Mouse (Mus musculus) thymus, adult 2 months (tissue): Measurements from ENCODE around the gene Rad51b. TPM values are rescaled to one million over a fixed set of nuclear protein-coding genes. Genes with fewer than 3 reads are reported as not detected.

Source experiments
- DNase-seq: peaks from one replicate; pipeline ENCODE4 v3.0.0; 2021
- H3K27ac ChIP-seq: fragments of 200-500 bp; 2 replicates; pipeline ENCODE4 v1.5.1; 2012; ENCODE audit warnings: low read length, control low read depth; ENCODE audit not compliant: control insufficient read depth, insufficient read depth
- H3K27me3 ChIP-seq: fragments of 200-500 bp; 2 replicates; pipeline ENCODE4 v1.6.1; 2012; ENCODE audit warnings: mild to moderate bottlenecking, low read length, moderate library complexity, mixed read lengths; ENCODE audit not compliant: control insufficient read depth, insufficient read depth
- H3K36me3 ChIP-seq: fragments of 200-500 bp; 2 replicates; pipeline ENCODE4 v1.6.1; 2012; ENCODE audit warnings: mild to moderate bottlenecking, low read length, moderate library complexity; ENCODE audit not compliant: control insufficient read depth, insufficient read depth
- H3K4me1 ChIP-seq: fragments of 200-500 bp; replicated peaks from 2 replicates; pipeline ENCODE4 v1.6.1; 2012; ENCODE audit warnings: low read length; ENCODE audit not compliant: control insufficient read depth, insufficient read depth
- H3K4me3 ChIP-seq: fragments of 200-500 bp; 2 replicates; pipeline ENCODE4 v1.5.1; 2012; ENCODE audit warnings: mild to moderate bottlenecking, low read length, control low read depth, moderate library complexity; ENCODE audit not compliant: control insufficient read depth, insufficient read depth
- CTCF ChIP-seq: fragments of 200-500 bp; IDR thresholded peaks from 2 replicates; pipeline ENCODE4 v1.5.1; 2012; ENCODE audit warnings: mild to moderate bottlenecking, control low read depth, low read length, moderate library complexity, borderline replicate concordance; ENCODE audit not compliant: control insufficient read depth, poor library complexity, insufficient read depth; ENCODE audit errors: extremely low read depth
- POLR2A ChIP-seq: fragments of 200-500 bp; IDR thresholded peaks from 2 replicates; pipeline ENCODE4 v1.6.1; 2012; ENCODE audit warnings: mild to moderate bottlenecking, low read length, control low read depth, moderate library complexity; ENCODE audit not compliant: control insufficient read depth, poor library complexity, insufficient read depth; ENCODE audit errors: extremely low read depth
- WGBS: fragments of 180-500 bp; shearing (Covaris S2); methylation state at CpG from one replicate; pipeline ENCODE4 v1.1.7; 2018; 5-methylcytosine and 5-hydroxymethylcytosine counted together
- polyA plus RNA-seq: library from polyadenylated mRNA; depleted of rRNA; stranded (reverse); fragments of >200 nt; gene quantifications from 2 replicates; pipeline ENCODE4 v1.2.3, GENCODE M21; 2012

The Rad51b gene
- polyA plus RNA-seq, 1 experiment, result 1.1 TPM

GRCm38 (mm10) chr12:79840465-79840864 is 543.4 kb downstream of the Rad51b start:
- no peak for DNase-seq
- Histone ChIP-seq H3K27ac (no peak overlapping the region), H3K27me3 (no peaks in the 10 kb centered on the region), H3K4me1 (peaks cover 52% of the 10 kb centered on the region), H3K4me3 (no peak overlapping the region), H3K36me3 (no peaks in the 10 kb centered on the region)
- WGBS, result 34% methylated on average over 5 of the region's 5 CpGs
- no peak for TF ChIP-seq CTCF
- TF ChIP-seq POLR2A, result no peak

- H3K27ac ChIP-seq, result no peak overlapping the region
- DNase-seq, result no peak
- H3K4me1 ChIP-seq, result peaks cover 52% of the 10 kb centered on the region
- TF ChIP-seq POLR2A, result no peak
- no peak for TF ChIP-seq CTCF
- no peak overlapping the region for H3K4me3 ChIP-seq
- H3K36me3 ChIP-seq, result no peaks in the 10 kb centered on the region
- no peaks in the 10 kb centered on the region for H3K27me3 ChIP-seq
- WGBS, result 73% methylated on average over 3 of the region's 3 CpGs
Measured at GRCm38 (mm10) chr12:79841248-79841647, 544.2 kb downstream of the Rad51b start.

GRCm38 (mm10) chr12:79842319-79842718 is 545.2 kb downstream of the Rad51b start:
- Histone ChIP-seq H3K27me3 (no peaks in the 10 kb centered on the region), H3K4me1 (peaks cover 52% of the 10 kb centered on the region), H3K36me3 (no peaks in the 10 kb centered on the region), H3K4me3 (no peak overlapping the region), H3K27ac (no peak overlapping the region)
- DNase-seq, result peak; percentile 41
- WGBS, result 12% methylated on average over 7 of the region's 7 CpGs
- TF ChIP-seq CTCF (no peak), POLR2A (no peak)

GRCm38 (mm10) chr12:79843002-79843401 is 545.9 kb downstream of the Rad51b start:
- no peak overlapping the region for H3K4me3 ChIP-seq
- DNase-seq, result no peak
- no peaks in the 10 kb centered on the region for H3K36me3 ChIP-seq
- peak overlapping the region; percentile 1; the same call in 1 of the 2 replicates for H3K27ac ChIP-seq
- no peaks in the 10 kb centered on the region for H3K27me3 ChIP-seq
- H3K4me1 ChIP-seq, result peaks cover 52% of the 10 kb centered on the region
- no peak for TF ChIP-seq CTCF
- TF ChIP-seq POLR2A, result no peak
- 39% methylated on average over 11 of the region's 11 CpGs for WGBS

GRCm38 (mm10) chr12:79843496-79843895 is 546.4 kb downstream of the Rad51b start:
- WGBS, result 46% methylated on average over 6 of the region's 6 CpGs
- Histone ChIP-seq H3K4me3 (no peak overlapping the region), H3K27me3 (no peaks in the 10 kb centered on the region), H3K27ac (no peak overlapping the region), H3K4me1 (peaks cover 50% of the 10 kb centered on the region), H3K36me3 (no peaks in the 10 kb centered on the region)
- TF ChIP-seq CTCF (no peak), POLR2A (no peak)
- no peak for DNase-seq

GRCm38 (mm10) chr12:79846247-79847151 is 549.4 kb downstream of the Rad51b start:
- H3K36me3 ChIP-seq, result no peaks in the 10 kb centered on the region
- no peak for TF ChIP-seq POLR2A
- no peak for TF ChIP-seq CTCF
- 93% methylated on average over 7 of the region's 7 CpGs for WGBS
- H3K27me3 ChIP-seq, result no peaks in the 10 kb centered on the region
- DNase-seq, result no peak
- peaks cover 26% of the 10 kb centered on the region for H3K4me1 ChIP-seq
- no peak overlapping the region for H3K27ac ChIP-seq
- no peak overlapping the region for H3K4me3 ChIP-seq
